Mouse (Mus musculus) C2C12 (cell line): ENCODE measurements around the gene Slc25a35.

Experiments used
- CTCF ChIP-seq: IDR thresholded peaks from one replicate; pipeline ENCODE4 v1.5.1; 2011; ENCODE audit not compliant: control insufficient read depth, insufficient read depth, insufficient read length
- MYOD1 ChIP-seq: IDR thresholded peaks from one replicate; pipeline ENCODE4 v1.6.1; 2011; ENCODE audit warnings: low read depth; ENCODE audit not compliant: control insufficient read depth, insufficient read length

DNA sequence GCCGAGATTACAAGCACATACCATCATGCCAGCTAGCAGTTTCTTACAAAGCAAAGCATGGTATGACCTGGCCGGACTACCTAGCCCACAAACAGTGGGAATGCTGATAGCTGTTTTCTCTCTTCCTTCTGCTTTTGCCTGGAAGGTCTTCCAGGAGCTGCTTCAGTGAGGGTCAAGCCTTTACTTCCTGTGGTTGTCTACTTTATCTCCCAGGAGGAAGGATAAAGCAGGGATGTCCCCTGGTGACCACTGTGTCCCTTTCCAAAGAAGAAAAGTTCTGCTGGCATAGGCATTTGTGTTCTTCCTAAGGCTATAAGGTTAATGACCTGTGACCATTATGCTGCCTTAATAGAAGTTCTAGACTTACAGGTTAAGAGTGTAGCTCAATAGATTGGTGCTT lies 4.5 kb upstream of the Slc25a35 start:
- TF ChIP-seq CTCF: no peak
- TF ChIP-seq MYOD1: no peak
